9 mouse cellular contexts compared by ENCODE assay signal in genomic region chrX:36796734-36797133, GRCm38 (mm10). TPM values are rescaled to one million over a fixed set of nuclear protein-coding genes. Genes with fewer than 3 reads are reported as not detected.
DNase-seq lines count a peak whose midpoint lies in the region; ATAC-seq and TF ChIP-seq lines count a peak whose summit lies in the region.
"Not testable (repeated sequence)": the region's sequence is repeated elsewhere in the genome, so short reads cannot be mapped to it uniquely, and the experiment has no call there.
"Had no signal": no experiment of that assay in that cellular context is flagged by ENCODE, and none has a peak within 500 bp of the region (broad histone marks: within the 10 kb centered on the region; RNA-seq: fewer than 3 reads in every experiment).

No protein-coding gene starts in this region.

- intact Hi-C loops in left cerebral cortex, adult 2 months (cut with DNase I), result loop anchor here (1.0 to 5.0 kb wide), 3 partner anchors 12 to 154 kb away; no protein-coding TSS in a partner anchor

- WGBS in embryonic facial prominence, embryonic 14.5 days, result 58% methylated on average over 8 of the region's 8 CpGs
- WGBS in hindbrain, embryonic 14.5 days, result 77% methylated on average over 8 of the region's 8 CpGs
- WGBS in liver, postnatal 0 days (ENCODE audit: insufficient replicate concordance), result 44% methylated on average over 7 of the region's 8 CpGs
- 64% methylated on average over 8 of the region's 8 CpGs for WGBS in midbrain, embryonic 15.5 days
- WGBS in stomach, embryonic 16.5 days, result 63% methylated on average over 8 of the region's 8 CpGs

- peaks cover 16% of the 10 kb centered on the region for H3K36me3 ChIP-seq in ES-E14 (ENCODE audit: control insufficient read depth, insufficient read depth, low read length, poor library complexity, severe bottlenecking)
- H3K36me3 ChIP-seq in embryonic facial prominence, embryonic 14.5 days (ENCODE audit: control insufficient read depth, insufficient read depth, low read length); midbrain, embryonic 15.5 days (replicated peaks); stomach, embryonic 16.5 days (ENCODE audit: control insufficient read depth, insufficient read depth, low read length): not testable (repeated sequence)
- peaks cover 18% of the 10 kb centered on the region for H3K36me3 ChIP-seq in hindbrain, embryonic 14.5 days (replicated peaks; ENCODE audit: control insufficient read depth, insufficient read depth)
- H3K36me3 ChIP-seq in liver, postnatal 0 days (replicated peaks; ENCODE audit: insufficient read depth, low read length), result peaks cover 11% of the 10 kb centered on the region

- H3K9ac ChIP-seq in ES-E14 (ENCODE audit: insufficient read depth, low read depth, low read length, poor library complexity, severe bottlenecking), result peak overlapping the region; percentile 74; the same call in 1 of the 2 replicates
- H3K9ac ChIP-seq in embryonic facial prominence, embryonic 14.5 days (ENCODE audit: low read depth, low read length), result peak overlapping the region; percentile 72
- H3K9ac ChIP-seq in hindbrain, embryonic 14.5 days, result peak overlapping the region; percentile 79
- peak overlapping the region; percentile 89 for H3K9ac ChIP-seq in liver, postnatal 0 days (replicated peaks)
- H3K9ac ChIP-seq in midbrain, embryonic 15.5 days, result peak overlapping the region; percentile 20; the same call in 1 of the 2 replicates
- peak overlapping the region; percentile 80 for H3K9ac ChIP-seq in stomach, embryonic 16.5 days (ENCODE audit: low read length)

- H3K4me1 ChIP-seq in ES-E14 (ENCODE audit: control insufficient read depth in 2 of 2, insufficient read depth in 2 of 2, low read length in 2 of 2, poor library complexity in 1 of 2); embryonic facial prominence, embryonic 14.5 days (ENCODE audit: control insufficient read depth, insufficient read depth, low read length); hindbrain, embryonic 14.5 days (replicated peaks; ENCODE audit: control insufficient read depth, insufficient read depth, low read length); liver, postnatal 0 days (ENCODE audit: insufficient read depth); midbrain, embryonic 15.5 days; stomach, embryonic 16.5 days (ENCODE audit: control insufficient read depth, insufficient read depth, low read length): not testable (repeated sequence)

- in situ Hi-C loops in ES-E14 (cut with MboI; ENCODE audit: low sequenced_read_pairs in 2 of 2, unreplicated experiment in 2 of 2), result not testable (repeated sequence)

- not testable (repeated sequence) for TF ChIP-seq EP300 in liver, postnatal 0 days (IDR thresholded peaks at IDR 0.05; ENCODE audit: low read depth)

- ATAC-seq in embryonic facial prominence, embryonic 14.5 days (ENCODE audit: low read depth); hindbrain, embryonic 14.5 days (ENCODE audit: low FRiP score); liver, postnatal 0 days; midbrain, embryonic 15.5 days (replicated peaks); stomach, embryonic 16.5 days (ENCODE audit: insufficient read depth, low FRiP score): not testable (repeated sequence)

- not testable (repeated sequence) for H3K27ac ChIP-seq in ES-E14 (ENCODE audit: insufficient read depth, low read depth, low read length, poor library complexity, severe bottlenecking); embryonic facial prominence, embryonic 14.5 days (replicated peaks; ENCODE audit: low read depth, low read length)
- 0 out of 2 replicates have a peak overlapping the region, but pooled peaks have one; percentile 91 for H3K27ac ChIP-seq in hindbrain, embryonic 14.5 days
- peak overlapping the region; percentile 93 for H3K27ac ChIP-seq in left cerebral cortex, adult 2 months
- H3K27ac ChIP-seq in liver, postnatal 0 days (ENCODE audit: low read depth), result peak overlapping the region; percentile 96; the same call in 1 of the 2 replicates
- H3K27ac ChIP-seq in midbrain, embryonic 15.5 days, result peak overlapping the region; percentile 82
- peak overlapping the region; percentile 92 for H3K27ac ChIP-seq in stomach, embryonic 16.5 days (ENCODE audit: low read length)

- not testable (repeated sequence) for H3K27me3 ChIP-seq in embryonic facial prominence, embryonic 14.5 days (replicated peaks; ENCODE audit: control insufficient read depth, insufficient read depth, low read length); hindbrain, embryonic 14.5 days (ENCODE audit: control insufficient read depth, insufficient read depth, low read length); liver, postnatal 0 days (ENCODE audit: insufficient read depth, low read length); midbrain, embryonic 15.5 days (replicated peaks); stomach, embryonic 16.5 days (ENCODE audit: control insufficient read depth, insufficient read depth, low read length)

- H3K9me3 ChIP-seq in ES-E14 (ENCODE audit: control insufficient read depth, insufficient read depth, low read depth, low read length); embryonic facial prominence, embryonic 14.5 days (ENCODE audit: control insufficient read depth, low read length); hindbrain, embryonic 14.5 days (ENCODE audit: control insufficient read depth, low read length); liver, postnatal 0 days (ENCODE audit: low read length); midbrain, embryonic 15.5 days; stomach, embryonic 16.5 days (replicated peaks; ENCODE audit: control insufficient read depth, low read length): not testable (repeated sequence)

- DNase-seq in ES-E14 (ENCODE audit: low read depth, low spot score); embryonic facial prominence, embryonic 14.5 days (ENCODE audit: low spot score); hindbrain, embryonic 14.5 days (ENCODE audit: low spot score); left cerebral cortex, adult 2 months (ENCODE audit: extremely low spot score in 1 of 2, low spot score in 2 of 2); liver, postnatal 0 days: not testable (repeated sequence)
- peak; percentile 91 for DNase-seq in heart, adult 11 months

- peak overlapping the region; percentile 54 for H3K4me2 ChIP-seq in embryonic facial prominence, embryonic 14.5 days (ENCODE audit: low read depth, low read length)
- peak overlapping the region; percentile 54 for H3K4me2 ChIP-seq in hindbrain, embryonic 14.5 days (replicated peaks)
- peak overlapping the region; percentile 71 for H3K4me2 ChIP-seq in liver, postnatal 0 days (ENCODE audit: low read depth, low read length)
- H3K4me2 ChIP-seq in midbrain, embryonic 15.5 days, result peak overlapping the region; percentile 53
- peak overlapping the region; percentile 58 for H3K4me2 ChIP-seq in stomach, embryonic 16.5 days (ENCODE audit: low read depth, low read length)

- not testable (repeated sequence) for TF ChIP-seq CTCF in left cerebral cortex, adult 2 months (IDR thresholded peaks at IDR 0.05); liver, postnatal 0 days (IDR thresholded peaks at IDR 0.05; ENCODE audit: low read depth)

- peak overlapping the region; percentile 90 to 94 for H3K4me3 ChIP-seq in ES-E14 (ENCODE audit: insufficient read depth in 1 of 2, low read depth in 1 of 2, low read length in 2 of 2, poor library complexity in 1 of 2, severe bottlenecking in 1 of 2)
- H3K4me3 ChIP-seq in embryonic facial prominence, embryonic 14.5 days (ENCODE audit: low read depth, low read length), result peak overlapping the region; percentile 62
- H3K4me3 ChIP-seq in hindbrain, embryonic 14.5 days (replicated peaks; ENCODE audit: low read length), result peak overlapping the region; percentile 63
- H3K4me3 ChIP-seq in left cerebral cortex, adult 2 months, result peak overlapping the region; percentile 71
- H3K4me3 ChIP-seq in liver, postnatal 0 days (ENCODE audit: low read depth, low read length), result peak overlapping the region; percentile 77
- H3K4me3 ChIP-seq in midbrain, embryonic 15.5 days, result peak overlapping the region; percentile 55
- H3K4me3 ChIP-seq in stomach, embryonic 16.5 days (replicated peaks; ENCODE audit: low read length), result peak overlapping the region; percentile 68

RNA-seq across cellular contexts. Expression of gene Slc25a5, which starts 1.3 kb away (rescaled TPM):
- 557 and 605 TPM in 2 replicates for total RNA-seq in ES-E14 (2012; rRNA removed)
- polyA plus RNA-seq in embryonic facial prominence, embryonic 14.5 days (2014; fragmentation: Nextera tagmentation; extraction: Ambion mirVana), result 555 and 588 TPM in 2 replicates
- polyA plus RNA-seq in hindbrain, embryonic 14.5 days (2014; fragmentation: Nextera tagmentation; extraction: Ambion mirVana), result 568 TPM in 2 replicates
- total RNA-seq in left cerebral cortex, adult 2 months (2021), result 100 to 1,000 TPM; 302 to 310 TPM
- 703 and 719 TPM in 2 replicates for polyA plus RNA-seq in liver, postnatal 0 days (2015; fragmentation: Nextera tagmentation; extraction: Ambion mirVana)
- polyA plus RNA-seq in midbrain, embryonic 15.5 days (2015; fragmentation: Nextera tagmentation; extraction: Ambion mirVana), result 441 and 470 TPM in 2 replicates
- 691 and 733 TPM in 2 replicates for polyA plus RNA-seq in stomach, embryonic 16.5 days (2015; fragmentation: Nextera tagmentation; extraction: Ambion mirVana)

RNA-seq across cellular contexts. Expression of gene Slc25a43, which starts 53.3 kb away (rescaled TPM):
- 2.1 and 3.1 TPM in 2 replicates for total RNA-seq in ES-E14 (2012; rRNA removed)
- 1.5 and 1.9 TPM in 2 replicates for polyA plus RNA-seq in embryonic facial prominence, embryonic 14.5 days (2014; fragmentation: Nextera tagmentation; extraction: Ambion mirVana)
- 0.42 and 0.96 TPM in 2 replicates for polyA plus RNA-seq in hindbrain, embryonic 14.5 days (2014; fragmentation: Nextera tagmentation; extraction: Ambion mirVana)
- under 1 TPM in 1 of 2 experiments, not detected in 1; 0.41 TPM for total RNA-seq in left cerebral cortex, adult 2 months (2021)
- polyA plus RNA-seq in liver, postnatal 0 days (2015; fragmentation: Nextera tagmentation; extraction: Ambion mirVana), result 0.41 and 0.69 TPM in 2 replicates
- 0.70 and 0.99 TPM in 2 replicates for polyA plus RNA-seq in midbrain, embryonic 15.5 days (2015; fragmentation: Nextera tagmentation; extraction: Ambion mirVana)
- polyA plus RNA-seq in stomach, embryonic 16.5 days (2015; fragmentation: Nextera tagmentation; extraction: Ambion mirVana), result 1.6 and 1.8 TPM in 2 replicates
- total RNA-seq: monocyte, adult 5-6 weeks had no signal

Comparison
In these comparisons a context has a peak if more than half of its experiments do, and no peak if none do; other contexts are left out.
1. H3K9ac ChIP-seq: peak in every context shown above with its lines; median percentile 89 in liver, postnatal 0 days; 80 in stomach, embryonic 16.5 days; 79 in hindbrain, embryonic 14.5 days; 74 in ES-E14; 72 in embryonic facial prominence, embryonic 14.5 days; 20 in midbrain, embryonic 15.5 days.